Mouse (Mus musculus) activated CD4-positive, CD25-positive, alpha-beta regulatory T cell, adult 9 weeks (primary cell): ENCODE data around the gene Gm20388. TPM values are rescaled to one million over a fixed set of nuclear protein-coding genes. Genes with fewer than 3 reads are reported as not detected.

Experiments used
- polyA plus RNA-seq: library from polyadenylated mRNA; unstranded; fragments of 100-300 nt; shearing (Covaris generic); gene quantifications from one replicate; pipeline ENCODE4 v1.2.1, GENCODE M21; 2017

Gm20388 gene
- polyA plus RNA-seq, 1 experiment from 2014 or later = 8.9 TPM

GRCm38 (mm10) chr8:122443262-122444006 is 2532.8 kb downstream of the Gm20388 start, which contains the start of gene Mvd:
Gene Mvd, minus strand, starts transcription at chr8:122443422.

GRCm38 (mm10) chr8:122460524-122461472 is 2550.2 kb downstream of the Gm20388 start, which contains the start of gene Snai3:
Gene Snai3, minus strand, starts transcription at chr8:122460733.

GRCm38 (mm10) chr8:122475580-122476320 is 2565.1 kb downstream of the Gm20388 start, which contains the start of the genes Rnf166 and Ctu2:
Gene Rnf166, minus strand, starts transcription at chr8:122476064.
Gene Ctu2, plus strand, starts transcription at chr8:122476143.

GRCm38 (mm10) chr8:122551265-122552051 is 2640.8 kb downstream of the Gm20388 start, which contains the start of gene Piezo1:
Gene Piezo1, minus strand, starts transcription at chr8:122551329.

GRCm38 (mm10) chr8:122567361-122568108 is 2656.9 kb downstream of the Gm20388 start, which contains the start of gene Cdt1:
Gene Cdt1, plus strand, starts transcription at chr8:122568015.

GRCm38 (mm10) chr8:122576648-122577022 is 2666.0 kb downstream of the Gm20388 start, which contains the start of gene Aprt:
Gene Aprt, minus strand, starts transcription at chr8:122576909.

GRCm38 (mm10) chr8:122611295-122612133 is 2700.9 kb downstream of the Gm20388 start, which contains the start of the genes Galns and Trappc2l:
Gene Galns, minus strand, starts transcription at chr8:122611463.
Gene Trappc2l, plus strand, starts transcription at chr8:122611640.

GRCm38 (mm10) chr8:122622727-122623126 is 2712.1 kb downstream of the Gm20388 start, which contains the start of gene Pabpn1l:
Gene Pabpn1l, minus strand, starts transcription at chr8:122622739.

GRCm38 (mm10) chr8:122699005-122699492 is 2788.4 kb downstream of the Gm20388 start, which contains the start of gene Cbfa2t3:
Gene Cbfa2t3, minus strand, starts transcription at chr8:122699109.

GRCm38 (mm10) chr8:122775285-122776155 is 2864.9 kb downstream of the Gm20388 start, which contains the start of gene Acsf3:
Gene Acsf3, plus strand, starts transcription at chr8:122775486.

GRCm38 (mm10) chr8:122847829-122848561 is 2937.4 kb downstream of the Gm20388 start, which contains the start of gene Cdh15:
Gene Cdh15, plus strand, starts transcription at chr8:122847966.

GRCm38 (mm10) chr8:123042158-123042973 is 3131.7 kb downstream of the Gm20388 start, which contains the start of gene Ankrd11:
Gene Ankrd11, minus strand, starts transcription at chr8:123042277.

GRCm38 (mm10) chr8:123062721-123063120 is 3152.1 kb downstream of the Gm20388 start, which contains the start of gene Spg7:
Gene Spg7, plus strand, starts transcription at chr8:123062942.

GRCm38 (mm10) chr8:123101735-123102685 is 3191.4 kb downstream of the Gm20388 start, which contains the start of gene Rpl13:
Gene Rpl13, plus strand, starts transcription at chr8:123102350.

GRCm38 (mm10) chr8:123117127-123117731 is 3206.6 kb downstream of the Gm20388 start, which contains the start of gene Cpne7:
Gene Cpne7, plus strand, starts transcription at chr8:123117374.

